Mouse (Mus musculus): ENCODE measurements around the gene Nup155.

DNA sequence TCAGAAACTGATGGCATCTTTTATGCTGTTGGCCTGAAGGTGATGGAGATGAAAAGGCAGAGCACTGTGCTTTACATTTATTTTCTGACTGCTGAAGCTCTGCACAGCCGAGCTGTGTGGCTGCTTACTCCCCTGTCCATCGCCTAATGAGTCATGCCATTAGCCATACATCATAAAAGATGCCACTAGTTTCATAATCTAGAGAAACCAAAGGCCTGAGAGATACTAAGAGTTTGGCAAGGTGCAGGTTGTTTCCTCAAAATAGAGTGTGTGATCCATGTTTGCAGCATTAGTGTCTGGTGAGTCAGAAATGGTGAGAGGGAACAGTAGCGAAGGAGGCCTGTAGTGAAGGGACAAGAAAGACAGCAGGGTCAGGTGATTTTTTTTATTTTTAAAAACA, 80.5 kb downstream of the Nup155 start:
- TF ChIP-seq CTCF (IDR thresholded peaks at IDR 0.05; ENCODE audit: low read depth, low read length) (no peak), TAL1 (conservative IDR thresholded peaks at IDR 0.05; ENCODE audit: low read depth, low read length) (no peak), GATA1 (IDR thresholded peaks at IDR 0.05; ENCODE audit: borderline replicate concordance, low read length) (no peak), POLR2AphosphoS5 (IDR thresholded peaks at IDR 0.05; ENCODE audit: insufficient replicate concordance, low read depth, low read length) (no peak), GATA2 (IDR thresholded peaks at IDR 0.05; ENCODE audit: borderline replicate concordance, low read depth, low read length) (no peak)

All from G1E (cell line).